In genomic region chr19:5964804-5965203, GRCm38 (mm10) we compare ENCODE assay signal across 8 mouse cellular contexts. TPM values are rescaled to one million over a fixed set of nuclear protein-coding genes. Genes with fewer than 3 reads are reported as not detected.
DNase-seq lines count a peak whose midpoint lies in the region; ATAC-seq and TF ChIP-seq lines count a peak whose summit lies in the region.

No protein-coding gene starts in this region.

- peaks cover 3% of the 10 kb centered on the region; the same call in 1 of the 2 replicates for H3K36me3 ChIP-seq in heart, embryonic 15.5 days
- peaks cover 0 to 22% of the 10 kb centered on the region in 2 experiments; a peak in 3 of 4 replicates for H3K36me3 ChIP-seq in MEL (ENCODE audit: control insufficient read depth in 1 of 2, insufficient read depth in 2 of 2, low read length in 2 of 2)
- no peaks in the 10 kb centered on the region for H3K36me3 ChIP-seq in hindbrain, embryonic 14.5 days (replicated peaks; ENCODE audit: control insufficient read depth, insufficient read depth)
- H3K36me3 ChIP-seq in midbrain, embryonic 14.5 days (ENCODE audit: control insufficient read depth, insufficient read depth, low read length), result no peaks in the 10 kb centered on the region

- peak overlapping the region; percentile 84 for H3K9ac ChIP-seq in heart, embryonic 15.5 days
- H3K9ac ChIP-seq in MEL (ENCODE audit: control insufficient read depth, low read depth, low read length, poor library complexity, severe bottlenecking), result peak overlapping the region; percentile 77
- peak overlapping the region; percentile 79; the same call in 1 of the 2 replicates for H3K9ac ChIP-seq in hindbrain, embryonic 14.5 days
- peak overlapping the region; percentile 71 for H3K9ac ChIP-seq in midbrain, embryonic 14.5 days (replicated peaks; ENCODE audit: low read length)

- peaks cover 28% of the 10 kb centered on the region for H3K4me1 ChIP-seq in heart, embryonic 15.5 days (replicated peaks)
- H3K4me1 ChIP-seq in MEL (ENCODE audit: control insufficient read depth in 1 of 2, insufficient read depth in 2 of 2, low read length in 2 of 2), result peaks cover 0 to 29% of the 10 kb centered on the region in 2 experiments; a peak in 3 of 4 replicates
- peaks cover 12% of the 10 kb centered on the region; the same call in 1 of the 2 replicates for H3K4me1 ChIP-seq in hindbrain, embryonic 14.5 days (replicated peaks; ENCODE audit: control insufficient read depth, insufficient read depth, low read length)
- 0 out of 2 replicates have a peak, but pooled peaks cover 11% of the 10 kb centered on the region for H3K4me1 ChIP-seq in midbrain, embryonic 14.5 days (ENCODE audit: control insufficient read depth, insufficient read depth, low read length)

- TF ChIP-seq RAD21 in MEL (IDR thresholded peaks at IDR 0.05; ENCODE audit: low read depth, low read length), result no peak

- no peak for TF ChIP-seq POLR2A in MEL (IDR thresholded peaks at IDR 0.05; ENCODE audit: control insufficient read depth in 1 of 2, insufficient read depth in 1 of 2, low read depth in 1 of 2, low read length in 2 of 2, poor library complexity in 1 of 2)

- peak overlapping the region; percentile 4; the same call in 1 of the 2 replicates for H3K27ac ChIP-seq in heart, embryonic 15.5 days
- H3K27ac ChIP-seq in MEL (ENCODE audit: control insufficient read depth, low read depth, low read length), result peak overlapping the region; percentile 91
- no peak overlapping the region for H3K27ac ChIP-seq in hindbrain, embryonic 14.5 days
- H3K27ac ChIP-seq in midbrain, embryonic 14.5 days (replicated peaks; ENCODE audit: low read depth, low read length), result no peak overlapping the region

- no peak for TF ChIP-seq EP300 in MEL (IDR thresholded peaks at IDR 0.05; ENCODE audit: low read depth in 1 of 2, low read length in 2 of 2)

- no peak for TF ChIP-seq CTCF in MEL (IDR thresholded peaks at IDR 0.05 in 2 of 3, conservative IDR thresholded peaks at IDR 0.05 in 1 of 3; ENCODE audit: control insufficient read depth in 1 of 3, insufficient read depth in 1 of 3, low read depth in 2 of 3, low read length in 3 of 3, poor library complexity in 1 of 3, severe bottlenecking in 1 of 3)

- peak overlapping the region; percentile 79 for H3K4me3 ChIP-seq in heart, embryonic 15.5 days
- peak overlapping the region; percentile 67 to 88 for H3K4me3 ChIP-seq in MEL (ENCODE audit: control insufficient read depth in 1 of 2, insufficient read depth in 1 of 2, low read depth in 2 of 2, low read length in 2 of 2)
- H3K4me3 ChIP-seq in hindbrain, embryonic 14.5 days (replicated peaks; ENCODE audit: low read length), result peak overlapping the region; percentile 66
- peak overlapping the region; percentile 62 for H3K4me3 ChIP-seq in midbrain, embryonic 14.5 days (replicated peaks; ENCODE audit: low read depth, low read length)

- H3K27me3 ChIP-seq in heart, embryonic 15.5 days, result no peaks in the 10 kb centered on the region
- H3K27me3 ChIP-seq in MEL (ENCODE audit: control insufficient read depth in 1 of 2, insufficient read depth in 2 of 2, low read length in 2 of 2), result no peaks in the 10 kb centered on the region
- H3K27me3 ChIP-seq in hindbrain, embryonic 14.5 days (ENCODE audit: control insufficient read depth, insufficient read depth, low read length), result no peaks in the 10 kb centered on the region
- H3K27me3 ChIP-seq in midbrain, embryonic 14.5 days (ENCODE audit: control insufficient read depth, insufficient read depth, low read length), result no peaks in the 10 kb centered on the region

- H3K9me3 ChIP-seq in heart, embryonic 15.5 days (replicated peaks), result no peaks in the 10 kb centered on the region
- H3K9me3 ChIP-seq in MEL (replicated peaks; ENCODE audit: insufficient read depth, low read length), result no peaks in the 10 kb centered on the region
- H3K9me3 ChIP-seq in hindbrain, embryonic 14.5 days (ENCODE audit: control insufficient read depth, low read length), result no peaks in the 10 kb centered on the region
- H3K9me3 ChIP-seq in midbrain, embryonic 14.5 days (ENCODE audit: control insufficient read depth, low read length), result no peaks in the 10 kb centered on the region

- 86% methylated on average over 2 of the region's 2 CpGs for WGBS in heart, embryonic 15.5 days
- WGBS in hindbrain, embryonic 14.5 days, result 86% methylated on average over 2 of the region's 2 CpGs
- WGBS in midbrain, embryonic 14.5 days, result 92% methylated on average over 2 of the region's 2 CpGs

- H3K79me2 ChIP-seq in MEL (ENCODE audit: control insufficient read depth, insufficient read depth, low read length, poor library complexity), result peaks cover 27% of the 10 kb centered on the region

- DNase-seq in heart, adult 18-20 months, result no peak
- no peak for DNase-seq in MEL (ENCODE audit: low read depth, low spot score)
- DNase-seq in hindbrain, embryonic 14.5 days (ENCODE audit: low spot score), result no peak
- DNase-seq in midbrain, embryonic 14.5 days, result no peak
- no peak for DNase-seq in ovary, postnatal 10 days (ENCODE audit: low spot score)
- DNase-seq in spleen, adult 18-20 months, result no peak
- DNase-seq in kidney, adult 11 months, result no peak

- H3K4me2 ChIP-seq in heart, embryonic 15.5 days, result peak overlapping the region; percentile 91
- peak overlapping the region; percentile 99 for H3K4me2 ChIP-seq in hindbrain, embryonic 14.5 days (replicated peaks)
- peak overlapping the region; percentile 96 for H3K4me2 ChIP-seq in midbrain, embryonic 14.5 days (ENCODE audit: low read length)

- no peak for ATAC-seq in heart, embryonic 15.5 days (replicated peaks; ENCODE audit: insufficient number of reproducible peaks, insufficient read depth, low FRiP score, low read depth)
- ATAC-seq in hindbrain, embryonic 14.5 days (ENCODE audit: low FRiP score), result no peak
- no peak for ATAC-seq in midbrain, embryonic 14.5 days (ENCODE audit: low FRiP score, low TSS enrichment)

TF ChIP-seq in MEL, 35 proteins besides CTCF, POLR2A, EP300 and RAD21:
- no peak for TF ChIP-seq JUND (IDR thresholded peaks at IDR 0.05; ENCODE audit: low read depth, low read length)
- TF ChIP-seq ZKSCAN1 (IDR thresholded peaks at IDR 0.05; ENCODE audit: low read depth, low read length), result no peak
- TF ChIP-seq HCFC1 (IDR thresholded peaks at IDR 0.05; ENCODE audit: low read depth, low read length), result no peak
- TF ChIP-seq UBTF (IDR thresholded peaks at IDR 0.05; ENCODE audit: borderline replicate concordance, insufficient read depth, low read depth, low read length), result no peak

RNA-seq across cellular contexts. Expression of gene Pola2, which starts 0.8 kb away (rescaled TPM):
- 35.8 and 48.9 TPM in 2 replicates for polyA plus RNA-seq in heart, embryonic 15.5 days (2015; fragmentation: Nextera tagmentation; extraction: Ambion mirVana)
- 10 to 100 TPM in 1 of 2 experiments, 1 to 10 TPM in 1; 8.7 to 10.6 TPM for total RNA-seq in heart, adult 18-20 months (2021)
- 75.3 and 77.3 TPM in 2 replicates for total RNA-seq in MEL (2012; rRNA removed)
- 100 to 1,000 TPM in 1 of 2 experiments, 10 to 100 TPM in 1; 99.4 to 126 TPM for polyA plus RNA-seq in MEL (2012; ENCODE audit: insufficient read depth in 1 of 2, insufficient read length in 2 of 2, low read depth in 1 of 2, low replicate concordance in 2 of 2, missing spikeins in 1 of 2)
- 22.2 and 24.2 TPM in 2 replicates for polyA plus RNA-seq in hindbrain, embryonic 14.5 days (2014; fragmentation: Nextera tagmentation; extraction: Ambion mirVana)
- polyA plus RNA-seq in midbrain, embryonic 14.5 days (2014; fragmentation: Nextera tagmentation; extraction: Ambion mirVana), result 17.6 and 23.4 TPM in 2 replicates

RNA-seq across cellular contexts. Expression of gene Slc22a20, which starts 21.1 kb away (rescaled TPM):
- not detected in 2 replicates for polyA plus RNA-seq in heart, embryonic 15.5 days (2015; fragmentation: Nextera tagmentation; extraction: Ambion mirVana)
- not detected for total RNA-seq in heart, adult 18-20 months (2021)
- total RNA-seq in MEL (2012; rRNA removed), result not detected in 2 replicates
- not detected for polyA plus RNA-seq in MEL (2012; ENCODE audit: insufficient read depth in 1 of 2, insufficient read length in 2 of 2, low read depth in 1 of 2, low replicate concordance in 2 of 2, missing spikeins in 1 of 2)
- not detected in 2 replicates for polyA plus RNA-seq in hindbrain, embryonic 14.5 days (2014; fragmentation: Nextera tagmentation; extraction: Ambion mirVana)
- not detected in 2 replicates for polyA plus RNA-seq in midbrain, embryonic 14.5 days (2014; fragmentation: Nextera tagmentation; extraction: Ambion mirVana)

RNA-seq across cellular contexts. Expression of gene Cdc42ep2, which starts 40.2 kb away (rescaled TPM):
- 10.4 and 13.0 TPM in 2 replicates for polyA plus RNA-seq in heart, embryonic 15.5 days (2015; fragmentation: Nextera tagmentation; extraction: Ambion mirVana)
- 1 to 10 TPM; 6.6 to 9.0 TPM for total RNA-seq in heart, adult 18-20 months (2021)
- total RNA-seq in MEL (2012; rRNA removed), result 0.75 and 1.1 TPM in 2 replicates
- 1 to 10 TPM in 1 of 2 experiments, not detected in 1; 1.7 TPM for polyA plus RNA-seq in MEL (2012; ENCODE audit: insufficient read depth in 1 of 2, insufficient read length in 2 of 2, low read depth in 1 of 2, low replicate concordance in 2 of 2, missing spikeins in 1 of 2)
- polyA plus RNA-seq in hindbrain, embryonic 14.5 days (2014; fragmentation: Nextera tagmentation; extraction: Ambion mirVana), result 16.9 and 18.5 TPM in 2 replicates
- 12.3 and 16.2 TPM in 2 replicates for polyA plus RNA-seq in midbrain, embryonic 14.5 days (2014; fragmentation: Nextera tagmentation; extraction: Ambion mirVana)

RNA-seq across cellular contexts. Expression of gene Capn1, which starts 50.9 kb away (rescaled TPM):
- polyA plus RNA-seq in heart, embryonic 15.5 days (2015; fragmentation: Nextera tagmentation; extraction: Ambion mirVana), result 6.6 and 10.0 TPM in 2 replicates
- 10 to 100 TPM; 32.0 to 40.4 TPM for total RNA-seq in heart, adult 18-20 months (2021)
- 42.5 and 43.4 TPM in 2 replicates for total RNA-seq in MEL (2012; rRNA removed)
- 10 to 100 TPM in 1 of 2 experiments, not detected in 1; 75.2 TPM for polyA plus RNA-seq in MEL (2012; ENCODE audit: insufficient read depth in 1 of 2, insufficient read length in 2 of 2, low read depth in 1 of 2, low replicate concordance in 2 of 2, missing spikeins in 1 of 2)
- 5.4 and 6.5 TPM in 2 replicates for polyA plus RNA-seq in hindbrain, embryonic 14.5 days (2014; fragmentation: Nextera tagmentation; extraction: Ambion mirVana)
- 2.4 and 2.6 TPM in 2 replicates for polyA plus RNA-seq in midbrain, embryonic 14.5 days (2014; fragmentation: Nextera tagmentation; extraction: Ambion mirVana)

RNA-seq across cellular contexts. Expression of gene Dpf2, which starts 52.0 kb away (rescaled TPM):
- polyA plus RNA-seq in heart, embryonic 15.5 days (2015; fragmentation: Nextera tagmentation; extraction: Ambion mirVana), result 81.9 and 106 TPM in 2 replicates
- total RNA-seq in heart, adult 18-20 months (2021), result 10 to 100 TPM; 77.6 to 84.0 TPM
- total RNA-seq in MEL (2012; rRNA removed), result 45.7 and 58.6 TPM in 2 replicates
- polyA plus RNA-seq in MEL (2012; ENCODE audit: insufficient read depth in 1 of 2, insufficient read length in 2 of 2, low read depth in 1 of 2, low replicate concordance in 2 of 2, missing spikeins in 1 of 2), result 100 to 1,000 TPM; 133 to 166 TPM
- 88.2 and 94.7 TPM in 2 replicates for polyA plus RNA-seq in hindbrain, embryonic 14.5 days (2014; fragmentation: Nextera tagmentation; extraction: Ambion mirVana)
- 96.6 and 108 TPM in 2 replicates for polyA plus RNA-seq in midbrain, embryonic 14.5 days (2014; fragmentation: Nextera tagmentation; extraction: Ambion mirVana)

Comparison
In these comparisons a context has a peak if more than half of its experiments do, and no peak if none do; other contexts are left out.
1. H3K27ac ChIP-seq: peak in heart, embryonic 15.5 days (single experiment) and MEL (single experiment); none in hindbrain, embryonic 14.5 days (single experiment) and midbrain, embryonic 14.5 days (single experiment).
2. Peak in every context shown above with its lines, with median percentiles within 50 percentile points of each other: H3K4me2 ChIP-seq, H3K4me3 ChIP-seq and H3K9ac ChIP-seq.